Mouse (Mus musculus): ENCODE measurements around the gene Tcf15.

- TF ChIP-seq CTCF (IDR thresholded peaks at IDR 0.05; ENCODE audit: low read depth) (no peak), EP300 (IDR thresholded peaks at IDR 0.05; ENCODE audit: low read depth) (no peak)
Measured at GRCm38 (mm10) chr2:152180323-152180722, 37.0 kb downstream of the Tcf15 start.

All from liver, postnatal 0 days (tissue).